Mouse (Mus musculus): Measurements from ENCODE around the gene Slc31a2. TPM values are rescaled to one million over a fixed set of nuclear protein-coding genes. Genes with fewer than 3 reads are reported as not detected.
"Not testable (repeated sequence)": the region's sequence is repeated elsewhere in the genome, so short reads cannot be mapped to it uniquely, and the experiment has no call there.

Gene Slc31a2
- 10 to 100 TPM; 20.7 to 24.1 TPM for total RNA-seq (2021)
- long read RNA-seq, experiment 1, transcript Slc31a2-201 (4 exons, 1,820 nt) = major isoform, 26 of 34 reads
- long read RNA-seq, experiment 1, partial matches to known transcripts = 1 of 34 reads
- long read RNA-seq, experiment 1, other reads (novel, unspliced or antisense) = 7 of 34 reads
- long read RNA-seq, experiment 2, partial matches to known transcripts = 1 of 7 reads
- long read RNA-seq, experiment 2, other reads (novel, unspliced or antisense) = 2 of 7 reads

GRCm38 (mm10) chr4:62262276-62262675 is at the start of gene Slc31a2:
TSS of gene Slc31a2 (plus strand) at chr4:62262562.
- DNase-seq = no peak

DNA sequence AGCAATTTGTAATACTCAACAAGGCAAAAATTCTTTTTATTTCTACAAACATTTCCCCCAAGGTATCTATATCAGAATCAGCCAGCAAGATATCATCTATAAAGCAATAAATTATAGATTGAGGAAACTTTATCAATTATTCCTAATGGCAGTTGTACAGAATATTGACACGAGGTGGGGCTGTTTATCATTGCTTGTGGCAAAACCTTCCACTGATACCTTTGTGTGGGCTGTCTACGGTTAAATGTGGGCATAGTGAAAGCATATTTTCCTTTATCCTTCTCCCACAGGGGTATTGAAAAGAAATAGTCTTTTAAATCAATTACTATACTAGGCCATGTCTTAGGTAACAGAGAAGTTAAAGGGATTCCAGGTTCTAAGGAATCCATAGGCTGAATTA is 48.9 kb upstream of the Slc31a2 start:
- no peak for DNase-seq

DNA sequence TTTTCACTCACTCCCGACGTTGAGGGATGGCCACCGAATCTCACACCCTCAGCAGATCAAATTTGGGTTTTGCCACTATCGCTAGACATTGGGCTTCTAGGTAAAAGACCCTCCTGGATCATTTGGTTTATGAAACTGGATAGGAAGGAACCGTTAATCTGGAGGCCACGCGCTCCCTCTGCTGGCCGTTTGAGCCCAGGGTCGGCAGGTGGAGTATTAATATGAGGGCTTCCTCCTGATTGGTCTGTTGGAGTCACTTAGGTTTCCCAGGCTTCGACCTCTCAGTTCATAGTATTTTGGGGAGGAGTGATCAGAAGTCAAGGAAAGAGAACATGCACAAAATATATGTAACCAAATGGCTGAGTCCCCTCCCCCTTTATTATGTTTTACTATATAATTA is 34.0 kb upstream of the Slc31a2 start:
- DNase-seq = peak; percentile 29 to 74

DNA sequence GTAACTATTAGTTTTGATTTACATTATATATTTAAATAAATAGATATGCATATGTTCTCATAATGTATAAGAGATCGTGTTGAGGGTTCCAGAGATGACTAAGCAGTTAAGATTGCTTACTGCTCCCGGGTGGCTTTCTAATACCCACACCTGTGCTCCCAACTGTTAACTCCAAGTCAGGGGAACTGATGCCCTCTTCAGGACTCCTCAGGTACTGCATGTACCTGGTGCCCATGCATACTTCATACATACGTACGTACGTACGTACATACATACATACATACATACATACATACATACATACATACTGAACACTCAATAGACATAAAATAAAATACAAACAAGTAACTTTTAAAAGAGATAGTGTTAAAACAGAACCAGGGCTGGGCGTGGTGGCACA is 32.9 kb upstream of the Slc31a2 start:
- peak in 1 of 2 experiments; percentile 28 for DNase-seq

- DNase-seq = no peak
Measured at GRCm38 (mm10) chr4:62230153-62230552, 32.2 kb upstream of the Slc31a2 start.

DNA sequence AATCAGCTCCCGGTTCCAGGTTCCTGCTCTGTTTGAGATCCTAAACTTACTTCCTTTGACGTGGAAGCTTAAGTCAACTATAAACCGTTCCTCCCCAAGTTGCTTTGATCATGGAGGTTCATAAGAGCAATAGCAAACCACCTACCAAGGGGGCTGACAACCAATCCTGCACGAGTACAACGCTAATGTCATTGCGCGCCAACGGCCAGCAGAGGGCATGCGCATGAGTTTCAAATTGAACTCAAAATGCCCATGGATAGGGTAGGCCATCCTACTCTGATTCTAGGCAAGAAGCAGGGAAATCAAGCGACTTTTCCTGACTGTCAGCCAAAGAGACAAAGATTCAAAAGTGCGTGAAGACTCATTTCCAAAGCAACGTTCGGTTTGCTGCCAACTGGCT is 31.6 kb upstream of the Slc31a2 start, which contains the start of gene Zfp37:
TSS of gene Zfp37 (minus strand) at position 279 of the 400 bp plus-strand sequence.
- no peak for DNase-seq

GRCm38 (mm10) chr4:62240586-62240985 is 21.8 kb upstream of the Slc31a2 start:
- DNase-seq = no peak

- no peak for DNase-seq
Measured at GRCm38 (mm10) chr4:62248328-62248727, 14.0 kb upstream of the Slc31a2 start.

- DNase-seq = no peak
Measured at GRCm38 (mm10) chr4:62250896-62251544, 11.3 kb upstream of the Slc31a2 start.

DNA sequence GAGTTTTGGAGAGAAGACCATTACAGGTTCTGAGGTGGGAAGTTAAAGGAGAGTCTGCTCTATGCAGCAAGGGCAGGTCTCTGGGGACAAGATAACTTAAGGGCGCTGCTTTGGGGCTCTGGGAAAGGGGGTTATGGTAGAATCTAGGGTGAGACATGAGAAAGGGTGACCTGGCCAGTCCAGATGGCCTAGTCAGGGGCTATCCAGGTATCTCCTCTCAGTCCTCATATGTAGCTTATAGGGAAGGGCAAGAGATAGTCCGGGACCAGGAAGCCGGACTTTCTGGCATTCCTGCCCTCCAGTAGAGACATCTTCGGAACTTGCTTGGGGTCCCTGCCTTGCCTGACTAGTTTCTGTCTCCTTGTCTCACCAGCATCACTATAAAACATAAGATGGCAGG is 10.6 kb upstream of the Slc31a2 start:
- DNase-seq = no peak

DNA sequence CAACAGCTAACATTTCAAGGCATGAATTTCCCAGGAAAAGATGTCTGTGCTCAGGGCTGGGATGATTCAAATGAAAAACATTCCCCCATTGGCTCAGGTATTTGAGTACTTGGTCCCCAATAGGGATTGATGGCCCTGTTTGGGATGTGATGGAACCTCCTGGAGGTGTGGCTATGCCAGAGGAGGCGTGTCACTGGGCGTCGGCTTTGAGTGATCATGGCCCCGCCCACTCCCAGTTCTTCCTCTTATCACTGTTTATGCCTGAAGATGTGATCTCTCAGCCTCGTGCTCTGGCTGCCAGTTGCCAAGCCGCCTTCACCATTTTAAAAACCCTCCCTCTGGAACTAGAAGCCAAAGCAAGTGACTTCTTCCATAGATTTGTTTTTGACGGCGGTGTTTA is 7.8 kb upstream of the Slc31a2 start:
- DNase-seq = no peak

GRCm38 (mm10) chr4:62256931-62257330 is 5.4 kb upstream of the Slc31a2 start:
- DNase-seq = peak in 1 of 2 experiments; percentile 57

DNA sequence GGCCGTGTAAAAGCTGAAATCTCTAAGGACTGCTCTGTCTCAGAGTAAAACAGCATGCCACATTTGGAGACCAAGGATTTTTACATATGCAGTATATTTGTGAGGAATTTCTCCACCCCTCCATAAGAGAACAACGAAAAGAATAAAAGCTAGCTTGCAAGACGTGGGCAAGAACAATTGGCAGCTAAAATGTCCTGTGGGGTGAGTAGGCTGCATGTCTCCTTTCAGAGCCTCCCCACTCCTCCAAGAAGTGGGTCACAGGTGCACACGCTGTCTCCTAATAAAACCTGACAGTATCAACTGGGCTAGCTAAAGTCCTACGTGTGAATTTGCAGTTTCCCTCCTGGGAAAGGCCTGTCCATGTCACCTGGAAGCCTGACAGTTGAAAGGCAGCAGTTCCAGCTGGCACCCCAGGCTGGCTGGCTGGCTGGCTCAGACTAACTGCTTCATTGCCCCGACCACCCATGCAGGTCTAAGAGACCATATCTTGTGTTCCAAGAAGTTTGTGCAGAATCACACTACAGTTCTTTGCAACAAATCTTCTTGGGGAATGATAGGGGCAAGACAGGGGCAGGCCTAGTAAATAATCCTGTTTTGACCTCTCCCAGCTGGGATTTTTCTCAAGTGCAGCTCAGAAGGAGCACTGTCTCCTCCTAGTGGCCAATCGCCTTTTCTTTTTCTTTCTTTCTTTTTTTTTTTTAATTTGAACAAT is 927 bp downstream of the Slc31a2 start:
- peak; percentile 25 to 26 for DNase-seq

DNA sequence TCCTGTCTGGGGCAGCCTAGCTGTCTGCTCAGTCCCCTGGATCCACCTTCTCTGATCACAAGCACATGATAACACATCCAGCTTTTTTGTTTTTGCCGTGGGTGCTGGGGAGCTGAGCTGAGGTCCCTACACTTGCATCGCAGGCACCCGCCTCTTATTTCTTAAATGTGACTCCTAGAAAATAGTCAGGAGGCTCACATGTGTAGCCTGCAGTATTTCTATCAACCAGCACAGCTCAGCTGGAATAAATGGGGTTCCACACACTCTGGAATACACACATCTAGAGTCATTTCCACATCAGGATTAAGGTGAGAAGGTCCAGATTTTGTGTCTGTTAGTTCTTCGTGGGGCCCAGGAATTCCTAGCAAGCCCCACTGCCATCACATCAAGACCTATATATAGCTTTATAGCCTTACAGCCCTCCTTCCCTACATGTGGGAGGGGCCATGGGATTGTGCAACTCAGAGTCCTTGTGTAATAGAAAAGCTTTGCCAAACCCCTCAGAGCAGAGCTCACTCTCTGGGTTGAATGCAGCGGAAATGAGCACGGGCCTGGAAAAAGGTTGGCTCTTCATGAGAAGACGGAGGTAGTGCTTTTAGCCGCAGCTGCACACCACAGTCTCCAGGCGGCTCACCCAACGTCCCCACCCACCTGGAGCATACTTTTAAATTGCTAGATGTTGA is 2.9 kb downstream of the Slc31a2 start:
- DNase-seq = no peak

DNA sequence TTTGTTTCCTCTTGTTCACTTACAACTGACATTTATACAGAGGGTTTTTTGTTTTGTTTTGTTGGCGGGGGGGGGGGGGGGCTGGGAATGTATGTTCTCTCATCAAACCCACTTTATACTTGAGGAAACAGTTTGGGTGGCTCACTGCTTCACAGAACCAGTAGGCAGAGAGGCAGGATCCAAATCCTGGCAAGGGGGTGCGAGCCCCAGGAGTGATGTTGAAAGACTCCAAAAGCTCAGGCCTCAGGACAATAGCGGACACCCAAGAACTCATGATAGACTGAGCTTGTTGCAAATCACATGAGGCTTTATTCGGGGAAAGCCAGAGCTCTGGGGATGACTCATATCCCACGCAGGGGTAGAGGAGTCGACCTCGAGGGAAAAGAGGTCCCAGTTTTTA is 3.7 kb downstream of the Slc31a2 start:
- DNase-seq = not testable (repeated sequence)

- no peak for DNase-seq
Measured at GRCm38 (mm10) chr4:62267101-62267500, 4.7 kb downstream of the Slc31a2 start.

DNA sequence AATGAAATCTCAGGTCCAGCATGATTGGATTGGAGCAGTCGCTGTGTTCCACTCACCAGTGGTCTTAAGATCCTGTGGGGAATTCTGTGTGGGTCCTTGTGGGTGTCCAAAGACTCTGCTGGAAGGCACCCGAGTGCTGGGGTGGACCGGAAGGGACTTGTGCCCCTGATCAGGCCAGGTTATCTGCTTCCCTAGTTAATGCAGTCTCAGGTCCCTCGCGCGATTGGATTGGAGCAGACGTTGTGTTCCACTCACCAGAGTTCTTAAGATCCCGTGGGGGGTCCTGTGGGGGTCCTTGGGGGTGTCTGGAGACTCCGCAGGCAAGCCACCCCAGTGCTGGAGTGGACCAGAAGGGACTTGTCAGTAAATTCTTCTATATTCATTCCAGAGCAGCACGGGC is 10.3 kb downstream of the Slc31a2 start:
- DNase-seq = no peak

GRCm38 (mm10) chr4:62273916-62274315 is 11.6 kb downstream of the Slc31a2 start:
- DNase-seq = no peak

DNA sequence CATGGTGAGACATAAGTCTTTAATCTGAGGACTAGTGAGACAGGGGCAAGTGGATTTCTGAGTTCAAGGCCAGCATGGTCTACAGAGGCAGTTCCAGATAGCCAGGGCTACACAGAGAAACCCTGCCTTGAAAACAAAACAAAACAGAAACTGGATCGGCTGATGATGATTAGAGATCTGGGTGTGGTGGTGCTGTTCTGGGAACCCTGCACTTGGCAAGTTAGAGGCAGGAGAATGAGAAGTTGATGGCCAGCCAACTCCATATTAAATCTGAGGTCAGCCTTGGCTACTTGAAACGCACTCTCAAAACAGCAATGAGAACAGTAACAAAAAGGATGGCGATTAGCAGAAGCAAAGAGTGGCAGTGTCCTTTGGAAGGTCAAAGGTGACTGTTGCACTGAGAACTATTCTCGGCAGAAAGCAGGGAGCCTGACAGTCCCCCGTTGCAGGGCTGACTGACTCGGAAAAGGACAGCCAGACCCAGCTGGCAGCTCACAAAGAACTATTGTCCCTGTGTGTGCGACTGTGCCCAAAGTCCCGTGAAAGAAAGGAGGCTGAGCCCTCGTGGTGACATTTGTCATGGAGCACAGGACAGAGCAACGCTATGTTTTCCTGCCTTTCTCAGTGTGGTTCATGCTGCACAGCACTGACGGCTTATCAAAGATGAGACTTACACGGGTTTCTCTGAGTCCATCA is 12.6 kb downstream of the Slc31a2 start:
- DNase-seq = peak in 1 of 2 experiments; percentile 41

- peak in 1 of 2 experiments; percentile 1 for DNase-seq
Measured at GRCm38 (mm10) chr4:62276642-62277041, 14.3 kb downstream of the Slc31a2 start.

GRCm38 (mm10) chr4:62277222-62277621 is 14.9 kb downstream of the Slc31a2 start:
- DNase-seq = no peak

- no peak for DNase-seq
Measured at GRCm38 (mm10) chr4:62278081-62278480, 15.7 kb downstream of the Slc31a2 start.

All from heart, adult 18-20 months (tissue).